Mouse (Mus musculus): ENCODE results near the gene Fnip2.
"Not testable (repeated sequence)": the region's sequence is repeated elsewhere in the genome, so short reads cannot be mapped to it uniquely, and the experiment has no call there.

The Fnip2 gene

DNA sequence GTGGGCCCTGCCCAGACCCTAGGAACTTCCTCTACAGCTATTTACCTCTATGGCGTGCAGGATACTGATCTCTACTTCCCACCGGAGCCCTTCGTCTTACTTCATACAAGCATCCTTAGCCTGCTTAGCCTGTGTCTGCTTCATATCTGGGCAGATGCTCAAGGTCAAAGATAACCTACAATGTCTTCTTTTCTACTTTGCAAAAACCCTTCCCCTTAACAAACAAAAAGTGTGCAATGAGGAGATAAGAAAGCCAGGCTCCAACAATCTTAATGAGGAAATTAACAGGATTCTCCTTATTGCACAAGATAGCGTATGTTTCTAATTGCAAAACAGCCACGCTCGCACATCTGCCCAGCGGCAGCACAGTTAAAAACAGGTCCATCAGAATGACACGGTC, 89.2 kb downstream of the Fnip2 start:
- no peak for DNase-seq (ENCODE audit: low read depth, low spot score)

DNA sequence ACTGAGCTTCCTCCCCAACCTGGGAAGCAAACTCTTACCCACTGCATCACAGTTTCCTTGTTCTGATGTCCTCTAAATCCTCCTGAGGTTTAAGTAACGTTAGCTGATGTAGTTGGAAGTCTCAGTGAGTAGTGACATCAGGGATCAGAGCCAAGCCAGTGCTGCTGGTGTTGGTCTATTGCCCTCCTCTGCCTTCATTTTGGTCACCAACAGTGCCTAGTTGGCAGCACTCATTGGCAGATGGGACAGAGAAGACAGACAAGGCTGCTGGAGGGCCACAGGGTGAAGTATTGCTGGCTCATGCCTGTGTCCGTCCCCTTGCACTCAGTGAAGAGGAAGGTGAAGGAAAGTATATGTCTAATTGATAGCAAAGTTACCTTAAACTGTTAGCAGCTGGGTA, 91.6 kb downstream of the Fnip2 start:
- DNase-seq (ENCODE audit: low read depth, low spot score): no peak

DNA sequence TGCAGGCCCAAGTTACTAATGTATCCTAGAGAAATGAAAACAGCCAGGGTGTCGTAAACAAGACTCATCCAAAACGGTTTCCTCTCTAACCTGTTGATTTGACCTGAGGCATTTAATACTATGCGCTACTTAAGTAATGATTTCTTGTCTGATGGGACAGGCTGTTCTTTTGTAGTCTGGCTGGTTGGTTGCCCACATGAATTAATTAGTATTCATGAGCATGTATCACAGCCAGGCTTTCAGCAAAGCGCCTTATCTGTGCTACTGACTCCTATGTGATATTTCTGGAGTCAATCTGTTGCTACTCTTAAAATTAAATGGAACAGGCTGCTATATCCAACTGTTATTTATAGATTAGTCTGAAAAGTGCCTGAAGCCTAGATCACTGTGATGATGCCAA, 92.7 kb downstream of the Fnip2 start:
- peak; percentile 57 for DNase-seq (ENCODE audit: low read depth, low spot score)

DNA sequence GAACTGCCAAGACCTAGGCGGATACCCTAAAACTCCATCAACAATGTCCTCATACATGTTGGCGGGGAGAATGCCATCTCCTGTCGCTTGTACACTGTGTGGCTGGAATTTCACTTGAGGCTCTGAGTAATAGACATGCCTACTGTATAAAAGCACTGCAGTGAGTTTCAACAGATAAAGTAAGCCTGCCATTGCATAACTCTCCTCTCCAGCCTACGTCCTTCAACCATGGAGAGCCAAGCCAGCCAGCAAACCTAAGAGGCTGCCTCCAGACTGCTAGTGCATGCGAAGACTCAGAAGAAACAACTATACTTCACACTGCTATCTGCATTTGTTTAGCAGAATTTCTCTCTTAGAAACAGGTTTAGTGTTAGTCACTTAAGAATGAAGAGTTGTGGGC, 95.2 kb downstream of the Fnip2 start:
- no peak for DNase-seq (ENCODE audit: low read depth, low spot score)

DNA sequence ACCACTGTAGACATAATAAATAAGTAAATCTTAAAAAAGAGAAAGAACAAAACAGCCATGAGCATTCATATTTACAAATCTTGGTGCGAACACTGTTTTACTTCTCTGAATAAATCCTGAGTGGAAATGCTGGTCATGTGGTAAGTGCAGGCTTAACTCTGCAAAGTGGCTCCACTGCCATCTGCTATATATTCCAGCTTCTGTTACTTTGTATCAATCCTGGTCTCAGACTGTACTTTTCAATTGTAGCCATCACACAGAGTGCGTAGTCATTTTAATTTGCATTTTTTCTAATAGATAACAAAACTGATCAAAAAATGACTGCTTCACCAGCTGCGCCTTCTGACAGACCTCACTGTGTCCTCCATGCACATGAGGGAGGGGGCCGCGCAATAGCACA, 98.2 kb downstream of the Fnip2 start:
- no peak for DNase-seq (ENCODE audit: low read depth, low spot score)

DNA sequence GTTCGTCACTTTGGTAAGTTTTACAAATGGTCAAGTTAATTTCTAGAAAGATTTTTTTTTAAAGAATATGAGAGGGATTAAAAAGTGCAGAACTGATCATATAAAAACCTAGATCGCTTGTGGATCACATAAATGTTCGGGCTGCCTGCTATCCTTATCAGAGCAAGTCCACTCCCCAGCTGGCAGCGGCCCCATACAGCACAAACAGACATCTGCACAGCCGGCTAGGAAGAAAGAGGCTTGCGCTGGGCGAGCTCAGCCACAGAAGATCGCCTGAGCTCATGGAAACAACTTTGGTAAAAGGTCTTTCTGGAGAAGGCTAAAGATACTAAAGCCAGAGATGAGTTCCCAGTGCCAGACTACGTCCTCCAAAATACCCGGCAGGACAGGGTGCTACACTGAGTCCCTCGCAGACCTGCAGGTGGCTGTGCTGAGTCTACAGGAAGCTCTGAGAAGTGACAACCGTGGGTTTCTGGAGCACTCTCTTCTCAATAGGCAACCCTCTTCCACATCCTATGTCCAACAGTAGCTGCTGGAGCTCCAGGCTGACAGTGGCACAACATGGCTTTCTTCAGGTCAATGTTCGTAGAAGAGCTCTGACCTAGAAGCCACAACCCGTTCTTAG, 108.8 kb downstream of the Fnip2 start:
- DNase-seq (ENCODE audit: low read depth, low spot score): no peak

DNA sequence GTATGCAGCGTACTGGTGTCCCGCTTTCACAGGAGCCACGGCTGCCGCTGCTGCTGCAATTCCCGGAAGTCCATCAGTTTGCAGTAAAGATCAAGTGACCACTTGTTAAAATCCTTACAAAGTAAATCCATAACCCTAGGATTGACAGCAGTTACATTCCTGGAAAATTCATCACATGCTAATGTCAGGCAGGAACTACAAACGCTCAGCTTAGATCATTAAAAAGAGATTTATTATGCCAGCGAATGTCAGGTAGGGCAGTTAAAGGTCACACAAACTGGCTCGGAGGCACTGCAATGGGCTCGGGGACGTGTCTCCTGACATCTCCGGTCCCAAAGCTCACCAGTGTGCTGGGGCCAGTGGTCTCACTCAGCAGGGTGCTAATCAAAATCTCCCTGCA, 111.8 kb downstream of the Fnip2 start:
- no peak for DNase-seq (ENCODE audit: low read depth, low spot score)

DNA sequence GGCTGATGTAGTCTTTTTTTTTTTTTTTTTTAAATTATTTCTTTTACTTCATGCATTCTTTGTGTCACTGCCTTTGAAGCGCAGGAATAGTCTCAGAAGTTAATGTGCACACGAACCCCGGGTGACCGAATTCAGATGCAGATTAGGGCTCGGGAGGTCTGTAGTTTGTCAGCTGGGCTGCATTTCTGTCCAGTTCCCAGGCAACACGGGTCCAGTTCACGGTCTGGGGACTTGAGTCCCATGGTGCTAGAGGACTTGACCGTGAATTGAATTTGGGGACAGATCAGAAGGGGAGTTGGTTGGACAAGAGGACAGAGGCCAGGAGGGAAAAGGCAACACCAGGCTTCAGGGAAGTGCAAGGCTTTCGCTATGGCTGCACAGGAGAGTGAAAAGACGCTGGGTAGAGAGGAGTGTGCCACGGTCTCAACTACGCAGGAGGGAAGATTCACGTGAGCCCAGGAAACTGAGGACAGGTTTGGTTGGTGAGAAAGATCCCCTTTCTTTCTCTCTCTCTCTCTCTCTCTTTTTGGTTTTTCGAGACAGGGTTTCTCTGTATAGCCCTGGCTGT, 114.8 kb downstream of the Fnip2 start:
- no peak for DNase-seq (ENCODE audit: low read depth, low spot score)

DNA sequence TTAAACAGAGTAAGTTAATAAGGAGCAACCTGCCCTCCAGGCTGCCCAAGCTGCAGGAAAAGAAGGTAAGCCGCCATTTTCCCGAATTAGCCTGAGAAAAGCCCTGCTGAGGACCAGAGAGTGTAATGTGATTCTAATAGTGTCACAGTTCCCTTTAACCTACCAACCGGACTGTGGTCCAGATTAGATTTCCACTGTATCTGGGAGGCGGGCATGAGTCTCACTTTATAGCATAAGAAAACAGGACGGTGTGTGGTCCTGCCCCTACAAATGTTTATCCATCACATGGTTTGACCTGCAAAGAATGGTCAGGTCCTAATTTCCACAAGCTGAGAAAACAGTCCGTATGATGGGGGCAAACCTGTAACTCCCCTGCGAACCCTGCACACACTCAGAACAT, 118.2 kb downstream of the Fnip2 start:
- DNase-seq (ENCODE audit: low read depth, low spot score): no peak

DNA sequence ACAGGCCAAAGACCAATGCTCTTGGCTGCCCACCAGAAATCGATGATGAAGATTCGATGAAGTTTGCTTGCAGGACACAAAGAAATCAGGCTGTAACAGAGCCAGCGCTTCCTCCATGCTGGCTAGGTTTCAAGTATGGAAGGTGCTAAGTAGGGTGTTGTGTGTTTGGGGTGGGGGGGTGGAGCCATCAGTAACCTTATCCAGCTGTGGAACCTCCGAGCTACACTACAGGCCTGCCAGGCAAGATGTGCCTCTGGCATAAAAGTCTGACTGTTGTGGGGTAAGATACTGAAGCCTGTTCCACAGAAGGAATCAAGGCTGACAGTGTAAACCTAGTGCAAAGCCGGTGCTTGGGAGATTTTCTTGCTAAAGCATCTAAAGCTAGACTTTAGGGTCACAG, 119.2 kb downstream of the Fnip2 start:
- no peak for DNase-seq (ENCODE audit: low read depth, low spot score)

DNA sequence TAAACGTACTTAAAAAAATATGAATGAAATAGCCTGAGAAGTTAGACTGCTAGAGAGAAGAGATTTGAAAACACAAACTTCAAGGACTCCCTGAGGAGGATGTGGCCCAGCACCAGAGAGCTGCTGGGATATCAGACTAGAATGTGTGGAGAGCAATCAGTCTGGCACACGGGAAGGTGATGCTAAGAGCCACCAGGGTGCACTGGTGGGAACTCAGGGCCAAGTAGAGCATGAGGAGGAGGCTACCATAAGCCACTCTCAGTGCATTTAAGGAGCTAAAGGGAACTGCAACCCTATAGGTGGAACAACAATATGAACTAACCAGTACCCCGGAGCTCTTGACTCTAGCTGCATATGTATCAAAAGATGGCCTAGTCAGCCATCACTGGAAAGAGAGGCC, 120.9 kb downstream of the Fnip2 start:
- DNase-seq (ENCODE audit: low read depth, low spot score): not testable (repeated sequence)

DNA sequence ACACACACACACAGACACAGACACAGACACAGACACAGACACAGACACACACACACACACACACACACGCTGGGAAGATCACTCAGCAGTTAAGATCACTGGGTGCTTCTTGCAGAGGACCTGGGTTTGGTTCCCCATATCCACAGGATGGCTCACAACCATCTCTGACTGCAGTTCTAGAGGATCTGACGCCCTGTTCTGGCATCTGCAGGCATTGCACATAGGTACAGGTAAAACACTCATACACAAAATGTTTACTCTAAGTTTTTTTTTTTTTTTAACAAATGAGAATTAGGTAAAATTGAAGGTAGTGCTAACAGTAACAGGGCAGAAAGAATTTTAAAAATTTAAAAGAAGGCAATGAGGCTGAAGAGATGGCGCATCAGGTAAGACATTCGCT, 121.5 kb downstream of the Fnip2 start:
- DNase-seq (ENCODE audit: low read depth, low spot score): no peak

DNA sequence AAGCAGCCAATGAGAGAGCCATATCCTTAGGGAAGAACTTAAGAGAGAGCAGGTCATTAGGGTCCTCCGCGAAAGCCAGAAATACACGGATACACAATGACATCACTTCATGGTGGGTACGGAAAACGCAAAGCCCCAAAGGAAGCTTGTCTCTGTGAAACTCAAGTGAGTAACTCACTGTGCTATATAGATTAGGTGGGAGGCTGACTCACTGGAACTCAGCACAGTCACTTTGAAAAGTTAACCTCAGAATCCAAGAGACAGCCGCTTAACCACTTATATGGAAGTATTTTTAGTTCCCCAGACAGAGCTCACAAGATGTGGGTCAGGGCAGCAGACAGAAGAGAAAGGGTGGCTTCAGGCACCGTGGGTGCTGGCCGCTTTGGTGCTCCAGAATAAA, 122.6 kb downstream of the Fnip2 start:
- no peak for DNase-seq (ENCODE audit: low read depth, low spot score)

DNA sequence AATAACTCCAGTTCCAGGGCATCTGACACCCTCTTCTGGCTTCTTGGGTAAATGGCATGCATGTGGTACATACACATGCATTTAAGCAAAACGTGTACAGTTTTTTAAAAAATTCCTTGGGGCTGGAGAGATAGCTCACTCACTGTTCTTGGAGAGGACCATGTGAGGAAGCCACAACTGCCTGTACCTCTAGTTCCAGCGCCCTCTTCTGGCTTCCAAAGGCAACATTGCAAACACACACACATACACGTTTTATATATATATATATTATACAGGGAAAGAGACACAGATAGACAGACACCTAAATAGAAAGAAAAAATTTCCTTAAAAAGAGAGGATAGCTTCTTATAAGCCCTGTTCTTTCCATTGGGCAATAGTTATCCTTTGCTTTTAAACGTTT, 123.7 kb downstream of the Fnip2 start:
- DNase-seq (ENCODE audit: low read depth, low spot score): no peak

DNA sequence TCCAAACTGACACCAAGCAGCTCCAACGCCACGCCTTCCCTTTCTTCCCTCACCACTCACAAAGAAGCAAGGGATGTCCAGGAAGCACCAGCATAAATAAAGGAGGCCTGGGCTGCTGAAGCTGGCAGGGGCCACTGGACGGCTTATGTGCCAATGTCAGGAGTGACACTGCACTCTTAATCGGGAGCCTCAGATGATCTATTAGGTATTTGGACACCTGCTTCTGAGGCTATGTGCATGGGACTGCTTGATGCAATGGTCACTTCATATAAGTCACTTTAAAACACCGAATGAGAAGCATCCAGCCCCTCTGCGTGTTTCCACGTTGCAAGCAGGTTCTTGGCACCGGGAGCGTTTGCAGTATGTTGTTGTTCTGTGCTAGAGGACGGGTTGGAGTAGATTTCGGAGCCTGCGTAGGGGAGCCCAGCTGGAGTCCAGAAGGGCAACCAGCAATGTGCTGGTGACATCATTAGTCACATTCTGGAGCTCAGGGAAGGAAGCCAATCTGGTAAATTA, 126.6 kb downstream of the Fnip2 start:
- peak; percentile 30 for DNase-seq (ENCODE audit: low read depth, low spot score)

DNA sequence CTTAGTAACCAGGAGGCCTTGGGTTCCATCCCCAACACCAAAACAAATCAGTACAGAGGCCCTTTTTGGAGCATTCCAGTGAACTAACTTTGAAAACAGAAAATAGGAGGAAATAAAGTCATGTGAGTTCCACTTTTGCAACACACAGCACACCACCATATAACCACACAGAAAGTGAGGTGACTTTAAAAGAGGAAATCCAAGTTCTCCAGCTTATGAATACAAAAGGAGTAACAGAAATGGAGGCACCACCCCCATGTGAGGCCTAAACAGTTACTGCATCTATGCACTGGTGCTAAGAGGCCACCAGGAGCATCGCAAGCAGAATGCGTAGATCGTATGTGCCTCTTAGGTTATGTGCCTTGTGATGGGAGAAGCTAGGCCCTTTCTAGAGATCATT, 129.3 kb downstream of the Fnip2 start:
- no peak for DNase-seq (ENCODE audit: low read depth, low spot score)

DNA sequence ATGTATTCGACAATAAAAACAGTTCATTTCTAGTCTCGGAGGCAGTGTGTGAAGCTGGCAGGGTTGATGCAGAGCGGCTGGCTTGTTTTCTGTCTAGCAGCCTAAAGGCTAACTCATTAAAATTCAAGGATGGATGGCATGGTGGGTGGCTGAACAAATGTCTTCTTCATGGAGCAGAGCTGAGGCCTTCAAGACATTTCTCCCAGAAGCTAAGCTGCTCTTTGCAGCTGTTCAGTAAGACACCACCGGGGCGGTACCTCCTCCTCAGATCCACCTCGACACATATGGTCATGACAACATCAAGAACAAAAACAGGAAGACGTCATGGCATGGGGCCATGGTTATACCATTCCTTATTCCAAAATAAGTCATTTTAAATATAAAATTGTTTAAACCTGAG, 131.4 kb downstream of the Fnip2 start:
- DNase-seq (ENCODE audit: low read depth, low spot score): no peak

DNA sequence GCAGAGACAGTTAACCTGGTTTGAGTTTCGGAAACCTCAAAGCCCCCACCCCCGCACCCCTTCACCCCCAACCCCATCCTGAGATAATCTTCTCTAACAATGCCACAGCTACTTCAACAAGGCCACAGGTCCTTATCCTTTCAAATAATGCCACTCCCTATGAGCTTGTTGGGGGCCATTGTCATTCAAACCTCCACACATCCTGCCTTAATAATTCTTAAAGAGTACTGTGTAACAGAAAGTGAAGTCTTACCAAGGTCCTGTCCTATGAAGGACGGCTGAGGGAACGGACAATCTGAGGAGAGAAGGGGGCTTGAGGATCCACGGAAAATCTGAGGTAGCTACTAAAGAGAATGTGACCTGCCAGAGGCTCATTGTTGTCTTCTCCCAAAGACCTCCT, 132.6 kb downstream of the Fnip2 start:
- no peak for DNase-seq (ENCODE audit: low read depth, low spot score)

DNA sequence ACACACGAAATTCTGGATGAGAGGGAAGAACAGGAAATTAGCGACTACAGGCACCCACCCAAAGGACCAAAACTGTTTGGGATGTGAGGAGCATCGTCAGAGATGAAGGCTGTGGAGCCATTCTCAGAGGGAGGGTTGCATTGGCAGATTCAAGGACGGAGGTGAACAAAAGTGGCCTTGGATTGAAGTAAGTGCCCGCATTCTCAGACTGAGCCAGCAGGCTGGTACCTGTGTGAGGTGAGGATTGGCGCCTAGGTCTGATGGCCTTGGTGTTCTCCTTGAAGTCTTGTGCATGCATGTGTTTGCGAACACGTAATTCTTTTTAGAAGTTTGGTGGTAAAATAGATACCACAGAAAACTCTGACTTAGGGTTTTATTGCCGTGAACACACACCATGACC, 133.2 kb downstream of the Fnip2 start:
- no peak for DNase-seq (ENCODE audit: low read depth, low spot score)

DNA sequence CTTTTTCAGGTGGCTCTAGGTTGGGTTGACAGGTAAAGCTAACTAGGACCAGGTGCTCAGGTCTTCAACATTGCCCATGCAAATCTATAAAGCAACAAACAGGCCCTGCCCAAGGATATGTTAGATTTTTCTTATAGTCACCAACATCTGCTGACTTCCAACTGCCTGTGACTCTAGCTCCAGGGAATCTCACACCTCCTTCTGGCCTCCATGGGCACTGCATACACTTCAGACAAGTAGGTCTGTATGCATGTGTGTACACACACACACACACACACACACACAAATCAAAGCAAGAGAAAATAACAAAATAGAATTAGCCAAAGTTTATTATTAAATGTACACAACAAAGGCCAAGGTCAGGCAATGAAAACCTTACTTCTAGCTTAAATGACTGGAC, 134.0 kb downstream of the Fnip2 start:
- no peak for DNase-seq (ENCODE audit: low read depth, low spot score)

DNA sequence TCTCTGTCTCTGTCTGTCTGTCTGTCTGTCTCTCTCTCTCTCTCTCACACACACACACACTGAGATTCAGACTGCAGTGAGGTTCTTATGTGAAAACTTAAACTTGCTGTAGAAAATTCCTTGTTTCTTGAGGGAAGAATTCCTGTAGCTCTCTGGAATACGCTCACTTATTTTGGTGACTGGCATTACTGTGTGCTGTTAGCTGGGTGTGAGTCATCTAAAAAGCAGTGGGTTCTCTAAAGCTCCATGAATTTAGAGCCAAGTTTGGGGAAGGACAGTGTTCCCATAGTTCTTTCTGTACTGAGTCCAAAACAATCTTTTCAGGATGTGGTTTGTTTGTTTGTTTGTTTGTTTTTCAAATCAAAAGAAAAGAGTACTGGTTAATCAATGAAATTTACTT, 142.2 kb downstream of the Fnip2 start:
- no peak for DNase-seq (ENCODE audit: low read depth, low spot score)

DNA sequence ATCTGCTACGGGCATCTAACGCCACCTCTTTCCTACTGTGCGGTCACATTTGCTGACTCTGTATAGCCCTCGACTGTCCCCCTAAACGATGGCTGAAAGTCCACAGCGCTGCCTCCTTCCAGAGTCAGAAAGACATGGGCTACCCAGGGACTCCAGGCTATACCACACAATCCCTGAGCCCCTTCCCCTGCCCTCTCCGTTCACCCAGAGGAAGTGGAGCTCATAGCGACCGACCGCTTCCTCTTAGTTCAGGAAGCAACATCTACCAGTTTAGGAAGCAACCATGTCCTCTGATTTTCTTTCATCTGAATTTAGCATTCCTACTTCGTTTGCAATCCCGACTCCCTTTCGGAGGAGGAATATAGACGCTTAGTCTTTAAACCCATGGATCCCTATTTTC, 148.7 kb downstream of the Fnip2 start:
- no peak for DNase-seq (ENCODE audit: low read depth, low spot score)

DNA sequence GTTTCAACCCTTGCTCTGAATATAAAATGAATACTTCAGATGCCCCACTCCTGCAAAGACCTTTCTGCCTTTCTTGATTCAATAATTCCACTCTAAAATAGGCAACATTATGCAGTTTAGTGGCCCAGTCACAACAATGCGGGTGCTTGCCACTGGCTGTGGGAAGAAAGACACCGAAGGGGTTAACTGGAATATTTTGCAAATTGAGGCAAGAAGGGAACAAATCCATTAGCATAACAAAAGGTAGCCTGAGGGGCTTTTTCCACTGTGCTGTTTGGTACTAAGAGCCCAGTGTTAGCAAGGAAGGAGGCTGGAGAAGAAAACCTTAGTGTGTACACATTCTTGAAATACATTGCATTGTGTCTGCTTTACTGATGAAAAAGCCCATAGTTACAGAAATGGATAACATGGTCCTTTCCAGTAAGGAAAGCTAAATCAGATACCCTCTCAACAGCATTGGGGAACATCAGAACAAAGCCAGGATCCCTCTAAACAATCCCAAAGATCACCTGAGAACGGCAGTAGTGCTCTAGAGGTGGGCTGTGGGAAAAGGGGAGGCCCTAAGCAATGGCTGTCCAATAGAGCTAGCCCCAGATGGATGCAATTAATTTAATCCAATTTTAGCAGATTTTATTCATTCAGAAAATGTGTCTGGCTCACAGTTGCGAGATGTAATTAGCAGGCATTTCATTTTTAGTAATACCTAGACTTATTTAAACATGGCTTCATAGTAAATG, 150.5 kb downstream of the Fnip2 start:
- no peak for DNase-seq (ENCODE audit: low read depth, low spot score)

Data from brain, embryonic 18.5 days (tissue).